Mouse (Mus musculus) heart, adult 2 months (tissue): ENCODE results near the gene Sipa1l1.

Experiments
- CTCF ChIP-seq: fragments of 200-600 bp; IDR thresholded peaks from 2 replicates; pipeline ENCODE4 v1.8.1; 2022; ENCODE audit warnings: antibody characterized with exemption, mild to moderate bottlenecking, moderate library complexity
- EP300 ChIP-seq: fragments of 200-500 bp; IDR thresholded peaks from 2 replicates; pipeline ENCODE4 v1.6.1; 2011; ENCODE audit warnings: low read depth, low read length, control low read depth; ENCODE audit not compliant: insufficient read depth
- POLR2A ChIP-seq: fragments of 200-500 bp; IDR thresholded peaks from 2 replicates; pipeline ENCODE4 v1.6.1; 2011; ENCODE audit warnings: mild to moderate bottlenecking, low read depth, low read length, control low read depth; ENCODE audit not compliant: insufficient read depth

DNA sequence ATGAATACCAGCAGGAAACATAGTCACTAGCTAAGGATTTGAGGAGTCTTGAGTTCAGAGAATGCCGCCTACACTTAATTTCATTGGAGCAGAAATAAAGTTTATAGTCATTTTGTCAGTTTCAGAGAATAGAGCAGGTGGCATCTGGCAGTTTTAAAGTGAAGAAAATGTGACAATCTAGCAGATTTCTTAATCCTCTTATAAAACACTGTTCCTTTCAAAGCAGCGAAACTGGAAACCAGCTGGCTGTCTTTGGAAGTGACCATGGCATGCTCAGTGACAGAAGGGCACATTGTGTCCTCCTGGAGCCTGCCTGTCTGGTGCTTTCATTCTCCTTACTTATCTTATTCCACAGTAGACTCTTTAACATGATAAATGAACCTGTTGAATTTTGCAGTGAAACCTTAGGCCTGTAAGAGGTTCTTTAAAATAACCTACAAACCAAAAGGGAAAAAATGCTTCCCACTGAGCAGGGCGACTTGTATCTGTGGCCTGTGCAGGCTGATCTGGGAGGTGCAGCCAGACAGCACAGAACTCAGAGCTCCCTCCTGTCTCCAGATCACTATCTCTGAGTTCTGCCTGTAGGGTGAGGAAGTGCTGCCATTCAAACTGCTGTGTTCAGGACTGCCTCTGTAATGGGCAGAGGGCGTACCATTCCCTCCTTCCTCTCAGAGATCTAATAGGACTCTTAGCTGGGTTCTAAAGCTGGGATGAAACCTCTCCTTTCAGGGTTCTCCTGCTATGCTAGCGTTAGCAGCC lies 200.5 kb downstream of the Sipa1l1 start:
- no peak for TF ChIP-seq CTCF
- TF ChIP-seq POLR2A: no peak
- TF ChIP-seq EP300: no peak
